Mouse (Mus musculus) heart, postnatal 4 days (tissue): Measurements from ENCODE around the gene 9530053A07Rik. TPM values are rescaled to one million over a fixed set of nuclear protein-coding genes. Genes with fewer than 3 reads are reported as not detected.

Source experiments
- total RNA-seq, 2 experiments: library from RNA; stranded (reverse); gene quantifications; 2 replicates each; pipeline ENCODE4 v1.2.3; 2021

The 9530053A07Rik gene
- total RNA-seq, 2 experiments from 2014 or later = not detected

Other genes starting within 250 kb of the 9530053A07Rik start
- gene Zfp974, start 200.0 kb upstream of the 9530053A07Rik start, total RNA-seq = 1 to 10 TPM; 6.9 to 7.7 TPM
- 1 to 10 TPM; 7.4 to 8.7 TPM for gene Zfp780b, start 150.3 kb upstream of the 9530053A07Rik start, total RNA-seq
- 1 to 10 TPM; 2.1 to 2.6 TPM for gene Zfp850, start 115.4 kb upstream of the 9530053A07Rik start, total RNA-seq
- 100 to 1,000 TPM; 134 to 137 TPM for gene Psmc4, start 79.4 kb upstream of the 9530053A07Rik start, total RNA-seq
- gene Fcgbp, start 58.2 kb upstream of the 9530053A07Rik start, total RNA-seq = under 1 TPM; 0.02 to 0.12 TPM
- gene Fbl, start 40.2 kb downstream of the 9530053A07Rik start, total RNA-seq = 10 to 100 TPM; 67.2 to 68.2 TPM
- gene Dyrk1b, start 50.0 kb downstream of the 9530053A07Rik start, total RNA-seq = 10 to 100 TPM; 22.9 to 24.4 TPM
- 10 to 100 TPM; 13.7 to 19.7 TPM for gene Eid2, start 138.4 kb downstream of the 9530053A07Rik start, total RNA-seq
- 10 to 100 TPM in 1 of 2 experiments, 1 to 10 TPM in 1; 8.5 to 10.9 TPM for gene Eid2b, start 148.3 kb downstream of the 9530053A07Rik start, total RNA-seq
- not detected for gene Selenov, start 161.7 kb downstream of the 9530053A07Rik start, total RNA-seq
- not detected for gene Dll3, start 172.8 kb downstream of the 9530053A07Rik start, total RNA-seq
- 10 to 100 TPM; 68.6 to 76.6 TPM for gene Timm50, start 182.6 kb downstream of the 9530053A07Rik start, total RNA-seq
- 10 to 100 TPM; 58.7 to 62.7 TPM for gene Supt5, start 209.3 kb downstream of the 9530053A07Rik start, total RNA-seq
- gene Rps16, start 221.2 kb downstream of the 9530053A07Rik start, total RNA-seq = 1,000 to 10,000 TPM in 1 of 2 experiments, 100 to 1,000 TPM in 1; 972 to 1,025 TPM
- 10 to 100 TPM; 42.1 to 42.9 TPM for gene Plekhg2, start 243.1 kb downstream of the 9530053A07Rik start, total RNA-seq